ENCODE assay signal across 9 mouse cellular contexts in the genomic region with DNA sequence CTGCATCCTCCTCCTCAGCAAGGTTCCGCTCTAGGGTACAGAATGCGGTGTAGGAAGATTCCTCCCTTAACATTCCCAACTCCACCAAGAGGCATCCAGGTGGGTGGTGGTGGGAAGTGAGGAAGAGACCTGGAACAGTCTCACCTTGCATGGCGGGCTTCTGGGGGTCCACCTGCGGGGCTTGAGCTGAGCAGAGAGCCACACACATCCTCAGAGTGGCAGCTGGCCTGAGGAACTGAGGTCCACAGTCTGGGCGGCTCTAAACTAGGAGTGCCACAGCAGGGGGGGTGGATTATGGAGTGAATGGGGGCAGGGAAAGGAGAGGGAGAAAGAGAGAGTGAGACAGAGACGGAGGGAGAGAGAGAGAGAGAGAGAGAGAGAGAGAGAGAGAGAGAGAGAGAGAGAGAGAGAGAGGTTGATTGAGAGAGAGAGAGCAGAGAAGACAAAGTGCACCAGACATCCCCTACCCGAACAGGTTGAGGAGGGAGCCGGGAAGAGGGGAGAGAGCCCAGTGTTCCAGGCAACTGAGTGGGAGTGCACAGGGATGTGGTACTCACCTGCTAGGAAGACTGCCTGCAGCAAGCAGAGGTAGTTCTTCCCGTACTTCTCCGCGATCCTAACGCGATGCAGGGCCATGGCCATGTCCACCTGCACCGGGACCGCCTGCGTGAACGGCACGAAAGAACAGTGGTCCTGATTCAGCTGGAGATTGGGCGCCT. TPM values are rescaled to one million over a fixed set of nuclear protein-coding genes. Genes with fewer than 3 reads are reported as not detected.
A peak's percentile ranks its signal among the peaks of the same experiment; 100 is the strongest.
DNase-seq lines count a peak whose midpoint lies in the region; ATAC-seq lines count a peak whose summit lies in the region.
"Had no signal": no experiment of that assay in that cellular context is flagged by ENCODE, and none has a peak within 500 bp of the region (broad histone marks: within the 10 kb centered on the region; RNA-seq: fewer than 3 reads in every experiment).

No protein-coding gene starts in this region.

- 12% methylated on average over 18 of the region's 19 CpGs for WGBS in heart, embryonic 10.5 days
- WGBS in forebrain, embryonic 11.5 days, result 15% methylated on average over 18 of the region's 19 CpGs
- 11% methylated on average over 19 of the region's 19 CpGs for WGBS in liver, embryonic 13.5 days (ENCODE audit: insufficient replicate concordance)

- H3K27me3 ChIP-seq in heart, embryonic 10.5 days (ENCODE audit: insufficient read depth, poor library complexity, severe bottlenecking), result peaks cover 21% of the 10 kb centered on the region; the same call in 1 of the 2 replicates
- H3K27me3 ChIP-seq in forebrain, embryonic 11.5 days (ENCODE audit: control insufficient read depth, insufficient read depth, low read length), result no peaks in the 10 kb centered on the region
- peaks cover 33% of the 10 kb centered on the region for H3K27me3 ChIP-seq in liver, embryonic 13.5 days

- H3K36me3 ChIP-seq in heart, embryonic 10.5 days, result no peaks in the 10 kb centered on the region
- no peaks in the 10 kb centered on the region for H3K36me3 ChIP-seq in forebrain, embryonic 11.5 days (ENCODE audit: control insufficient read depth, insufficient read depth, low read length)
- H3K36me3 ChIP-seq in liver, embryonic 13.5 days, result no peaks in the 10 kb centered on the region

- H3K9me3 ChIP-seq in heart, embryonic 10.5 days, result no peaks in the 10 kb centered on the region
- H3K9me3 ChIP-seq in forebrain, embryonic 11.5 days (ENCODE audit: control insufficient read depth, low read length), result no peaks in the 10 kb centered on the region
- H3K9me3 ChIP-seq in liver, embryonic 13.5 days (replicated peaks), result no peaks in the 10 kb centered on the region

- peak overlapping the region; percentile 55 for H3K4me3 ChIP-seq in heart, embryonic 10.5 days
- H3K4me3 ChIP-seq in forebrain, embryonic 11.5 days (ENCODE audit: low read depth, low read length), result peak overlapping the region; percentile 35
- no peak overlapping the region; the same call in 1 of the 2 replicates for H3K4me3 ChIP-seq in liver, embryonic 13.5 days (replicated peaks)
- H3K4me3 ChIP-seq: heart, adult 2 months had no signal

- no peaks in the 10 kb centered on the region for H3K4me1 ChIP-seq in heart, embryonic 10.5 days
- no peaks in the 10 kb centered on the region for H3K4me1 ChIP-seq in forebrain, embryonic 11.5 days (replicated peaks; ENCODE audit: control insufficient read depth, insufficient read depth, low read length)
- H3K4me1 ChIP-seq in liver, embryonic 13.5 days (replicated peaks), result no peaks in the 10 kb centered on the region

- no peak overlapping the region for H3K27ac ChIP-seq in heart, embryonic 10.5 days
- no peak overlapping the region for H3K27ac ChIP-seq in forebrain, embryonic 11.5 days (ENCODE audit: low read depth, low read length)
- no peak overlapping the region for H3K27ac ChIP-seq in liver, embryonic 13.5 days
- H3K27ac ChIP-seq: heart, adult 2 months had no signal

- peak; percentile 56; the same call in 1 of the 2 replicates for ATAC-seq in forebrain, embryonic 11.5 days (replicated peaks; ENCODE audit: low FRiP score)
- no peak for ATAC-seq in liver, embryonic 13.5 days (ENCODE audit: low read depth)

- H3K9ac ChIP-seq in forebrain, embryonic 11.5 days (ENCODE audit: low read length), result peak overlapping the region; percentile 41
- no peak overlapping the region for H3K9ac ChIP-seq in liver, embryonic 13.5 days

- no peak for DNase-seq in heart, embryonic 10.5 days (ENCODE audit: low spot score)
- no peak for DNase-seq in heart, adult 8-10 months (ENCODE audit: low spot score)
- DNase-seq in ES-CJ7 (ENCODE audit: low read depth, low spot score), result peak; percentile 69
- DNase-seq in forebrain, embryonic 11.5 days (ENCODE audit: low spot score), result peak; percentile 47
- no peak for DNase-seq in liver, embryonic 13.5 days
- DNase-seq in adipocyte (ENCODE audit: low spot score), result no peak
- DNase-seq in ovary, adult 18-20 months (ENCODE audit: low spot score), result no peak
- DNase-seq in layer of hippocampus, adult 18-20 months (ENCODE audit: low spot score in 2 of 2), result no peak

- H3K4me2 ChIP-seq in forebrain, embryonic 11.5 days (ENCODE audit: low read depth, low read length, severe bottlenecking), result peak overlapping the region; percentile 67
- H3K4me2 ChIP-seq in liver, embryonic 13.5 days, result peak overlapping the region; percentile 35

RNA-seq across cellular contexts. Expression of gene Mcf2, which starts 0.7 kb away (rescaled TPM):
- 0.04 and 0.14 TPM in 2 replicates for polyA plus RNA-seq in heart, embryonic 10.5 days (2016; fragmentation: Nextera tagmentation; extraction: Ambion mirVana)
- total RNA-seq in heart, adult 8-10 months (2022), result under 1 TPM in 1 of 4 experiments, not detected in 3; 0.06 TPM
- 1.4 and 1.7 TPM in 2 replicates for polyA plus RNA-seq in forebrain, embryonic 11.5 days (2014; fragmentation: Nextera tagmentation; extraction: Ambion mirVana)
- polyA plus RNA-seq in liver, embryonic 13.5 days (2015; fragmentation: Nextera tagmentation; extraction: Ambion mirVana), result not detected in 2 replicates
- total RNA-seq in layer of hippocampus, adult 18-20 months (2021), result 1 to 10 TPM; 3.2 to 4.0 TPM
- total RNA-seq: heart, adult 2 months had no signal
- polyA plus RNA-seq: heart, adult 2 months had no signal

Comparison
In these comparisons a context has a peak if more than half of its experiments do, and no peak if none do; other contexts are left out.
1. DNase-seq: peak in ES-CJ7 (single experiment) and forebrain, embryonic 11.5 days (single experiment); none in heart, embryonic 10.5 days (single experiment), heart, adult 8-10 months (single experiment), liver, embryonic 13.5 days (single experiment), adipocyte (single experiment), ovary, adult 18-20 months (single experiment) and layer of hippocampus, adult 18-20 months (0 of 2).